Mouse (Mus musculus) right cerebral cortex, postnatal 10 days (tissue): ENCODE data around the gene Sorcs3.

ENCODE experiments used
- DNase-seq, 2 experiments: peaks; one replicate each; pipeline ENCODE4 v3.0.0; 2021; ENCODE audit warnings: low spot score in 2 of 2

Gene Sorcs3

DNA sequence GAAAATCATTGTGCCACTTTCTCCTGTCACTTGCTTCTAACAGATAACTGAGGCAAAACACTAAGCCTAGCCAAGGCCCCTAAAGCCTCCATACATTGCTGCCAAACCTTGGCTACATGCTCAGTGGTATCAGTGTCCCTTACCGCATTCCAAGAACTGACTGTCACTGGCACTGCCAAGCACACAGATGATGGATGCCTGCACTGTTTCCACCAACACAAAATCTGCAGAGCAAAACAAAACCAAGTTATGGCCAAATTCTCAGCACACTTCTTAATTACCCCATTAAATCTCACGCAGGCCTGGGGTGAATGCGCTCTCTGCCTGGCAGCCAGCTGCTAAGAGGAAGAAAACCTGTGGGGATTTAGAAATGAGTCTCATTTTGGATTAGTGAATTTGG, 628.5 kb downstream of the Sorcs3 start:
- peak in 1 of 2 experiments; percentile 34 for DNase-seq

DNA sequence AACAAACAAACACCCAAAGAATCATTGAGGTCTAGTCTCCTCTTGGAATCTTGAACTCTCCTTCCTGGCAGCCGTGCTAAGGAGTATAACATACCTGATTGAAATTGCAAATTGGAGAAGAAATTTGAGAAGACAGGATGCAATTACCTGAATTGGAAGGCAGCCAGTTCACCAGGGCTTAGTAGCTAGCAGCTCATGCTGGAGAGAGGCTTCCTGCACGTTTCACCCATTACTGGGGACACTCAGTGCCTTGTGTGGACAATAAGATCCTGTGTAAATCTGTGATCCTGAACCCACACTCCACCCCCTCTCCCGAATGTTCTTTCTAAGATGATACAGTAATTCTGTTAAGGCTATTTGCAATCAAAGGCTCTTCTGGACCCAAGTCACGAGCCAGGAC, 633.6 kb downstream of the Sorcs3 start:
- DNase-seq = no peak

DNA sequence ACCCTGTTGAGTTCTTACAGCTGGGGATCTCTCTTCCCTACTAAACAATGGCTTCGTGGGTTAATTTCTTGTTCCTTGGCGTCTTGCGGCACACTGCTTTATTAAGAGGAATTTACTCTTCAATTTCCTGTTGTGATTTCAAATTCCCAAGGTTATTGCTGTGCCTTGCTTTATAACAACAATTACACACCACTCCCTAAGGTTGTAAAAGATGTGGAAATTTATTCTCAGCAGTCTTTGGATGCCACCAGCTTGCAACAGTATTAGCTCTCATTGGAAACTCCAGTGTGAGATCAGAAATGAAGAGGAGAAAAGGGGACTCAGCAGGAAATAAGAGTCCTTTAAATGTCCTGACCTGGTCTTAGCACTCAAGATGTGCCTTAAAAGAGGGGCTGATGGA, 641.9 kb downstream of the Sorcs3 start:
- no peak for DNase-seq

DNA sequence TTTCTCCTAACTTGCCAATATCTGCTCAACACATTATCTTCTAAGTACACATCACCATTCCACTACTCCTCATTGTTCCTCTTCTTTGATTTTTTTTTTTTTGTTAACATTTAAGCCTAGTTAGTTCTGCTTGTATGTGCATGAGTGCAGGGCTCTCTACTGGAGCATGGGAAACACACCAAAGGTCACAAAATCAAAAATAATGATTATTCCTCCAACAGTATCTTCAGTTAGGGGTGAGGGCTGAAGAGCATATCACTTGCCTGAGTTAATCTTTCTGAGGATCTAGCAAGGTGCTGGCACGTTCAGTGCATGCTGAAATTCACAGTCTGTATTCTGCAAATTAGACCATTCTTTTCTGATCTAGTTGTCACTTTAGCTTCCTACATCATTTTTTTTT, 644.6 kb downstream of the Sorcs3 start:
- no peak for DNase-seq
